Mouse (Mus musculus): ENCODE data around the gene 3300002I08Rik. TPM values are rescaled to one million over a fixed set of nuclear protein-coding genes. Genes with fewer than 3 reads are reported as not detected.
"Not testable (repeated sequence)": the region's sequence is repeated elsewhere in the genome, so short reads cannot be mapped to it uniquely, and the experiment has no call there.

3300002I08Rik gene
- total and polyA plus RNA-seq, 2 experiments from 2014 or later = 3.6 TPM; not detected in 1

DNA sequence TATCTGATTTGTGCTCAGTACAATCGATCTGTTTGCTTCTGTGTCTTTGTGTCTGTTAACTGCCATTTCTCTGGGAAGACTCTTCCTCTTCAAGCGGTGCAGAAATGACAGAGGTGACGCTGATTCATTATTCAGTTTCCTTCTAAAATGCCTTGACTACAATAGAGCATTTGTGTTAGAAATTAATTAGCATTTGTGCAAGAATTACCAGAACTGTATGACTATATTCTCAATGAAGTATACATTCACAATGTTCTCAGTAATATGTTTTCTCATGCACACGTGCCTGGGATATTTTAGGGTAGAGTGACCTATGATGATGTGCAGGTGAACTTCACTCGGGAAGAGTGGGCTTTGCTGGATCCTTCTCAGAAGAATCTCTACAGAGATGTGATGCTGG is 39.2 kb downstream of the 3300002I08Rik start, which contains the start of gene Gm10130:
Gene Gm10130 (plus strand): TSS at position 301 of the 400 bp plus-strand sequence.
- no peak within 1 kb of the TSS for H3K27ac ChIP-seq (ENCODE audit: low read depth)
- 91% methylated on average over 5 of the region's 5 CpGs for WGBS
- no peak for DNase-seq (ENCODE audit: low spot score)
- TF ChIP-seq CTCF (IDR thresholded peaks at IDR 0.05; ENCODE audit: low read depth) (no peak), EP300 (IDR thresholded peaks at IDR 0.05; ENCODE audit: low read depth) (no peak)
- H3K4me3 ChIP-seq (ENCODE audit: low read depth, low read length) = no peak within 1 kb of the TSS
- H3K36me3 ChIP-seq (replicated peaks; ENCODE audit: control insufficient read depth, insufficient read depth, low read length) = peaks cover 30% of the 10 kb centered on the region
- H3K27me3 ChIP-seq (ENCODE audit: control insufficient read depth, insufficient read depth, low read length) = no peaks in the 10 kb centered on the region
- no peak for ATAC-seq (ENCODE audit: insufficient read depth, low read depth)
- H3K4me1 ChIP-seq (ENCODE audit: control insufficient read depth, insufficient read depth) = no peaks in the 10 kb centered on the region
- peaks cover 38% of the 10 kb centered on the region for H3K9me3 ChIP-seq (replicated peaks; ENCODE audit: control insufficient read depth, low read length)
- no peak within 1 kb of the TSS for H3K9ac ChIP-seq (replicated peaks; ENCODE audit: low read depth, low read length)
- H3K4me2 ChIP-seq (ENCODE audit: low read depth, low read length) = no peak within 1 kb of the TSS

DNA sequence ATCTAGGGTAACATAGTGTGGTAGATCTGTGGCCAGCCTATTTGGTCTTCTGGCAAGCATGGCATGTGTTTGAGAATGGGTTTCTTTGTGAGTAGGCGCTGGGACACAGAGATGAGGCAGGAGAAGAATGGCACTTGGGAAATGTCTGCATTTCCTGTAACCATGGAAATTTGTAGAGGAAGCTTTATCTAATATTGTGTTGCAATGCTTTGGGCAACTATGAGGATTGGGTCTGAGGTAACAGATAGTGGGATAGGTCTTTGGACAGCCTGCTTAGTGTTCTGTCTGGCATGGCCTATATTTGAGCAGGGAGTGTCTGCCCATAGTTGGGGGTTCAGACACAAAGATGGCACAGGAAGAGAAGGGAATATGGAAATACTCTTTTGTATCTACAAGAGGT is 43.6 kb downstream of the 3300002I08Rik start:
- WGBS = 93% methylated on average over 1 of the region's 1 CpGs
- no peak for DNase-seq (ENCODE audit: low spot score)
- no peaks in the 10 kb centered on the region for H3K4me1 ChIP-seq (ENCODE audit: control insufficient read depth, insufficient read depth)

DNA sequence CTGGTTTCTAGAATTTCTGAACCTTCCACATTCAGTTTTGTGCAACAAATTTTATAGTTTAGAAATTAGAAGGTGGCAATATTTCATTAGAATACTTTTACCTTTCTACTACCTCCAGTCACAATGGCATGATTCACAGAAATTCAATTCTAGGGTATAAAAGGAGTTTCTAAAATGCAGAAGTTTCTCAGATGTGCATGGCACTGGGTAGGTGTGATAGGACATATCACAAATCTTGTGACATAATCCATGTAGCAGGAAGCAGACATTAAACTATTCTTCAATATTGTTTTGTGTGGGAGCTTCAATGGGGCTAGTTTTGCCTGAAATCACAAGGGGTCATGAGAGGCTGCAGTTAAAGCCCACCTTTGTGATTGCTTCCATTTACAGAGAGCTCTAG is 46.4 kb downstream of the 3300002I08Rik start:
- no peak for DNase-seq (ENCODE audit: low spot score)
- Histone ChIP-seq H3K4me2 (ENCODE audit: low read depth, low read length) (no peak overlapping the region), H3K9ac (replicated peaks; ENCODE audit: low read depth, low read length) (no peak overlapping the region), H3K36me3 (replicated peaks; ENCODE audit: control insufficient read depth, insufficient read depth, low read length) (0 out of 2 replicates have a peak, but pooled peaks cover 8% of the 10 kb centered on the region), H3K27me3 (ENCODE audit: control insufficient read depth, insufficient read depth, low read length) (no peaks in the 10 kb centered on the region), H3K4me3 (ENCODE audit: low read depth, low read length) (no peak overlapping the region), H3K27ac (ENCODE audit: low read depth) (no peak overlapping the region), H3K4me1 (ENCODE audit: control insufficient read depth, insufficient read depth) (no peaks in the 10 kb centered on the region), H3K9me3 (replicated peaks; ENCODE audit: control insufficient read depth, low read length) (peaks cover 16% of the 10 kb centered on the region)
- TF ChIP-seq CTCF (IDR thresholded peaks at IDR 0.05; ENCODE audit: low read depth) (no peak), EP300 (IDR thresholded peaks at IDR 0.05; ENCODE audit: low read depth) (no peak)
- no peak for ATAC-seq (ENCODE audit: insufficient read depth, low read depth)

More for the DNA sequence above, 43.6 kb downstream of the 3300002I08Rik start:
- Histone ChIP-seq H3K9ac (replicated peaks; ENCODE audit: low read depth, low read length) (no peak overlapping the region), H3K36me3 (replicated peaks; ENCODE audit: control insufficient read depth, insufficient read depth, low read length) (peaks cover 14% of the 10 kb centered on the region), H3K27me3 (ENCODE audit: control insufficient read depth, insufficient read depth, low read length) (no peaks in the 10 kb centered on the region), H3K9me3 (replicated peaks; ENCODE audit: control insufficient read depth, low read length) (peaks cover 30% of the 10 kb centered on the region), H3K4me2 (ENCODE audit: low read depth, low read length) (no peak overlapping the region), H3K27ac (ENCODE audit: low read depth) (no peak overlapping the region), H3K4me3 (ENCODE audit: low read depth, low read length) (no peak overlapping the region)
- no peak for TF ChIP-seq EP300 (IDR thresholded peaks at IDR 0.05; ENCODE audit: low read depth)
- TF ChIP-seq CTCF (IDR thresholded peaks at IDR 0.05; ENCODE audit: low read depth) = no peak
- no peak for ATAC-seq (ENCODE audit: insufficient read depth, low read depth)

DNA sequence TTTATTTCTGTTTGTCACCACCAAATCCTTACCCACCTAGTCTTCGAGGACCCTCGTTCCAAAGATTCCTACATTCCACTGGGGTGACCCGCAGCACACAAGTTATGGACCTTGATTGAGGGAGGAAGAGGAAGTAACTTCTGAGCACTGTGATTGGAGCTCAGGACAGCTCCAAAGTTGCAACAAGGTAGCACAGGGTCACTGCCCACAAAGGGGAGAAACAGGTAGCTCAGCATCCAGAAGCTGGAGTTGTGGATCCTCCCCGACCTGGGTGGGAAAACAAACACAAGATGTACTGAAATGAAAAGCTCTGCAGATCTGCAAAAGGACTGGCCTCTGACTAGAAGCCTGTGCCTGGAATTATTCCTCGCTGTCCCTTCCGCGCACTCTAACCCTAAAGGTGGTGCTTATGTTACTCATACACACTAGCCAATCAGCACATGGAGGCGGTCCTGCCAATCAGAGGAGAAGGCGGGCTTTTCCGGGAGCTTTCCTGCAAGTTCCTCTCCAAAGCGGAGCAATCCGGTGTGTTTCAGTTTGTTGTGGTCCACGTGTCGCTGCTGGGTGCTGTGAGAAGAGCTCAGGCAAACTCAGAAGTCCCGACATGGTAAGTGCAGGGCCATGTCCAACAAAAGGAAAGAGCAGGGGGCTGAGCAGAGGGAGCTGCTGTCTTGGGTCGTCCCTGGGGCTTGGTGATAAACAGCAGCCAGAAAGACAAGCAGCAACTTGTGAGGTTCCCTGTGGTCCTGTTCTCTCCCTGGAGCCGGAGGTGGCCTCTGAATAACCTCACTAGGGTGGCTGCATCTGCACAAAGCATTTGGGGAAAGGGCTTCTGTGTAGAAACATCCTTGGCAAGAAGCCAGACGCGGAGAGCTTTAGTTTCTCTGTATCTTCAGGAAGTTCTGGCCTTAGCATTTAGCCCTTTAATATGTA is 51.3 kb downstream of the 3300002I08Rik start:
- H3K27ac ChIP-seq (ENCODE audit: low read depth) = peak overlapping the region; percentile 80
- DNase-seq (ENCODE audit: low spot score) (peak; percentile 85), ATAC-seq (ENCODE audit: insufficient read depth, low read depth) (peak; percentile 98)
- WGBS = 9% methylated on average over 19 of the region's 19 CpGs
- H3K4me1 ChIP-seq (ENCODE audit: control insufficient read depth, insufficient read depth); H3K9me3 ChIP-seq (replicated peaks; ENCODE audit: control insufficient read depth, low read length); H3K27me3 ChIP-seq (ENCODE audit: control insufficient read depth, insufficient read depth, low read length); H3K36me3 ChIP-seq (replicated peaks; ENCODE audit: control insufficient read depth, insufficient read depth, low read length): not testable (repeated sequence)
- peak overlapping the region; percentile 59 for H3K4me2 ChIP-seq (ENCODE audit: low read depth, low read length)
- peak overlapping the region; percentile 59 for H3K4me3 ChIP-seq (ENCODE audit: low read depth, low read length)
- H3K9ac ChIP-seq (replicated peaks; ENCODE audit: low read depth, low read length) = peak overlapping the region; percentile 55

DNA sequence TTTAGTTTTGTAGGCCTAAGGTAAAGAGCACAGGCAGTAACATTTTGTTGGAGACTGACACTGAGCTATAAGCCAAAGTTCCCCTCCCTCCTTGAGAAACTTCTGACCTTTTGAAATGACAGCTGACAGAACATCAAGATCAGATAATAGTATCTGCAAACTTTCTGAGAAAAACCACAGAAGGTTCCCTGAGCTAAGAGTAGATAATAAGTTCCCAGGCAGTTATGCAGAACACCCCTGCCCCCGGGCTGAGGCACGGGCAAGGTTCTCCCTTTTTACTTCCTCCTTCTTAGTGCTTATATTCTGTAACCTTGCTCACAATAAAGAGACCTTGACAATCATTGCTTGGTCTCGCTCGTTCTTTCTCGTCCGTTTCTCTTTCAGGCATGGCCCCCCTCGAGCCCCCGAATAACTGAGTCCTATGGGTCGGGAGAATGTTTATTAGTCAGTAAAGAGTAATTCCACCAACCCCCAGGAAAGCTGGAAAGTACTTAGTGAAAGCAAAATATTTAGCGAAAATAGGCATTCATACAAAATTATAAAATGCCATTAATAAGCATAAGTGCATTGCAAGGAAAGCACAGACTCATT is 55.3 kb downstream of the 3300002I08Rik start:
- no peaks in the 10 kb centered on the region for H3K36me3 ChIP-seq (replicated peaks; ENCODE audit: control insufficient read depth, insufficient read depth, low read length)
- no peak for ATAC-seq (ENCODE audit: insufficient read depth, low read depth)
- no peak overlapping the region for H3K4me2 ChIP-seq (ENCODE audit: low read depth, low read length)
- H3K9ac ChIP-seq (replicated peaks; ENCODE audit: low read depth, low read length) = no peak overlapping the region
- WGBS = 77% methylated on average over 10 of the region's 10 CpGs
- no peaks in the 10 kb centered on the region for H3K27me3 ChIP-seq (ENCODE audit: control insufficient read depth, insufficient read depth, low read length)
- TF ChIP-seq CTCF (IDR thresholded peaks at IDR 0.05; ENCODE audit: low read depth) (no peak), EP300 (IDR thresholded peaks at IDR 0.05; ENCODE audit: low read depth) (no peak)
- no peaks in the 10 kb centered on the region for H3K9me3 ChIP-seq (replicated peaks; ENCODE audit: control insufficient read depth, low read length)
- DNase-seq (ENCODE audit: low spot score) = no peak
- H3K4me1 ChIP-seq (ENCODE audit: control insufficient read depth, insufficient read depth) = no peaks in the 10 kb centered on the region
- H3K4me3 ChIP-seq (ENCODE audit: low read depth, low read length) = no peak overlapping the region
- no peak overlapping the region for H3K27ac ChIP-seq (ENCODE audit: low read depth)
